Mouse (Mus musculus): ENCODE results near the gene Pnn. TPM values are rescaled to one million over a fixed set of nuclear protein-coding genes. Genes with fewer than 3 reads are reported as not detected.

Gene Pnn
- polyA plus RNA-seq, 1 experiment from 2014 or later = 120 TPM

- Histone ChIP-seq H3K4me3 (replicated peaks) (no peak overlapping the region), H3K4me1 (replicated peaks) (no peaks in the 10 kb centered on the region), H3K9me3 (no peaks in the 10 kb centered on the region), H3K27me3 (no peaks in the 10 kb centered on the region), H3K27ac (no peak overlapping the region), H3K9ac (replicated peaks) (no peak overlapping the region), H3K36me3 (no peaks in the 10 kb centered on the region), H3K4me2 (replicated peaks) (no peak overlapping the region)
- ATAC-seq = no peak
- 85% methylated on average over 4 of the region's 4 CpGs for WGBS
Measured at GRCm38 (mm10) chr12:59080461-59080860, 13.8 kb downstream of the Pnn start.

DNA sequence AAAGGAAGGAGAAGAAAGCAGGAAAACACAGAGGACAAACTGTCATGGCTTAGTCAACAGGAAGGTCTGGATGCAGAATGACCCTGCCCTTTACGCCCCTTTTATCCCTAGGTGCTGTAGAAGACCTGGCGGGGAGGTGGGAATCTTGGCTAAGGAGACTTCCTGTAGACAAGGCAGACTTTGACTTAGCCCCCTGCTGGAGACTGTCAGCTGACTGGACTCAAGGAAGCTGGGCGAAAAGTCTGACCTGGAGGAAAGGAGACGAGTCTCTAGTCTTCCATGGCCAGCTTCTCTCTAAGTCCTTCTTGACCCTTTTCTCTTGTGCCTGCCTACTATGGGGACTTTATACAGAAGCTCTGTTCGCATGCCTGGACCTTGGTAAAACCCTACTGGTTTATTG is 17.8 kb downstream of the Pnn start:
- Histone ChIP-seq H3K4me1 (replicated peaks) (no peaks in the 10 kb centered on the region), H3K27ac (no peak overlapping the region), H3K9ac (replicated peaks) (no peak overlapping the region), H3K4me3 (replicated peaks) (no peak overlapping the region), H3K9me3 (no peaks in the 10 kb centered on the region), H3K36me3 (no peaks in the 10 kb centered on the region), H3K27me3 (no peaks in the 10 kb centered on the region), H3K4me2 (replicated peaks) (no peak overlapping the region)
- WGBS = 75% methylated on average over 5 of the region's 5 CpGs
- no peak for ATAC-seq

DNA sequence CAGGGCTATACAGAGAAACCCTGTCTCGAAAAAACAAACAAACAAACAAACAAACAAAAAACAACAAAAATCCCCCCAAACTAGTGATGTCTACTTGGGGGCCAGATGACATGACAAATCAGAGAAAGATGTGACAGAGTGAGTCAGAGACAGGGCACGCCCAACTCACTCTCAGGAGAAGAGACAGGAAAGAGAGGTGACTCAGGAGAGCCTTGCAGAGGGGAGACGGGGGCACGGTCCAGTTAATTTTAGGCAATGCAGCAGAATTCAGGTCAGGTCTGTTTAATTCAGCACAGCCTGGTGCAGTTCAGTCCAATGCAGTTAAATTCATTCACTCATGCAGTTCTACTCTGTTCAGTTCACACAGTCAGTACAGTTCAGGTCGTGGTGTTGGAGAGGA is 19.5 kb downstream of the Pnn start:
- ATAC-seq = no peak
- Histone ChIP-seq H3K9me3 (no peaks in the 10 kb centered on the region), H3K27me3 (no peaks in the 10 kb centered on the region), H3K4me1 (replicated peaks) (no peaks in the 10 kb centered on the region), H3K27ac (no peak overlapping the region), H3K4me2 (replicated peaks) (no peak overlapping the region), H3K4me3 (replicated peaks) (no peak overlapping the region), H3K9ac (replicated peaks) (no peak overlapping the region), H3K36me3 (no peaks in the 10 kb centered on the region)
- 83% methylated on average over 5 of the region's 5 CpGs for WGBS

- no peaks in the 10 kb centered on the region for H3K27me3 ChIP-seq
- H3K4me2 ChIP-seq (replicated peaks) = no peak overlapping the region
- no peaks in the 10 kb centered on the region for H3K36me3 ChIP-seq
- no peak overlapping the region for H3K27ac ChIP-seq
- no peaks in the 10 kb centered on the region for H3K4me1 ChIP-seq (replicated peaks)
- no peaks in the 10 kb centered on the region for H3K9me3 ChIP-seq
- H3K4me3 ChIP-seq (replicated peaks) = no peak overlapping the region
- no peak overlapping the region for H3K9ac ChIP-seq (replicated peaks)
- no peak for ATAC-seq
- 77% methylated on average over 2 of the region's 2 CpGs for WGBS
Measured at GRCm38 (mm10) chr12:59093543-59093942, 26.9 kb downstream of the Pnn start.

DNA sequence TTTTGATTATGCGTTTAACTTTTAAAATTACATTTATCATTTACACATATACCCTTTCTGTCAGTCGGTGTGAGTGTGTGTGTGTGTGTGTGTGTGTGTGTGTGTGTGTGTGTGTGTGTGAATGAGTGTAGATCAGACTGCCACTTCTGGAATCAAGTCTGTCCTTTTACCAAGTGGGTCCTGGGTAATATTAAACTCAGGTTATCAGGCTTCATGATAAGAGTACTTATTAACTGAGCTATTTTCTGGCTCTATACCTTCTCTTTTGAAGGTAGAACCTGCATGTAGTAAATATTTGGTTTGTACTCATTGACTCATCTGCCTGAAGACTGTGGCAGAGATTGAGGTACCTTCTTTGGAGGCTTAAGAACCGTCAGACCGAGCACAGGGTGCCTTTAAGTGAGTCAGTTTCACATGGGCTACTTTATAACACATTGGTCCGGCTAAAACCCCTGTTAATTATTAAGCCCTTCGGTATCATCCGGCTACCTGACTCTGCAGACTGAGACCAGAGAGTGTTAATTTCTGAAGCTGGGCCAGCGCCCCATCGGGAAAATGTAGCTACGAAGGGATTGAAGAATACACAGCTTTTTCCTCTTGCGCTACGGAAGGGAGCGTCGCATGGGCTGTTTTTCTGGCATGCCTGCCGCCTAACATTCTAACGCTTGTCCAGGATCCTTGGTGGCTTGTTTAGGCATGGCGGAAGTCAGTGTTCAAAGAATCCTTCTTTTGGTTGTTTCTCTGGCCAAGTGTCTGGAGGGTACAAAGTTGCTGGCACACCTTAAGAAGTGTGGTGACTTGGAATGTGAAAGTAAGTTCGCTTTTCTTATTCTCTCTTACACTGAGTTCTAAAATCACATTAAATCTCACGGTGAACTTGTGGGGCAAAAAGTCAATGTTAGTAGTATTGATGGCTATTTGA is 28.7 kb downstream of the Pnn start, which contains the start of gene Mia2:
Mia2 (plus strand) TSS at position 696 of the 922 bp plus-strand sequence.
- no peak for ATAC-seq
- no peaks in the 10 kb centered on the region for H3K36me3 ChIP-seq
- no peaks in the 10 kb centered on the region for H3K9me3 ChIP-seq
- no peaks in the 10 kb centered on the region for H3K4me1 ChIP-seq (replicated peaks)
- no peak within 1 kb of the TSS for H3K9ac ChIP-seq (replicated peaks)
- no peaks in the 10 kb centered on the region for H3K27me3 ChIP-seq
- no peak within 1 kb of the TSS for H3K27ac ChIP-seq
- H3K4me3 ChIP-seq (replicated peaks) = no peak within 1 kb of the TSS
- 87% methylated on average over 19 of the region's 19 CpGs for WGBS
- no peak within 1 kb of the TSS for H3K4me2 ChIP-seq (replicated peaks)

GRCm38 (mm10) chr12:59104771-59105170 is 38.1 kb downstream of the Pnn start:
- WGBS = 76% methylated on average over 5 of the region's 5 CpGs
- Histone ChIP-seq H3K4me1 (replicated peaks) (no peaks in the 10 kb centered on the region), H3K4me3 (replicated peaks) (no peak overlapping the region), H3K9ac (replicated peaks) (no peak overlapping the region), H3K4me2 (replicated peaks) (no peak overlapping the region), H3K9me3 (no peaks in the 10 kb centered on the region), H3K27me3 (no peaks in the 10 kb centered on the region), H3K36me3 (no peaks in the 10 kb centered on the region), H3K27ac (no peak overlapping the region)
- no peak for ATAC-seq

DNA sequence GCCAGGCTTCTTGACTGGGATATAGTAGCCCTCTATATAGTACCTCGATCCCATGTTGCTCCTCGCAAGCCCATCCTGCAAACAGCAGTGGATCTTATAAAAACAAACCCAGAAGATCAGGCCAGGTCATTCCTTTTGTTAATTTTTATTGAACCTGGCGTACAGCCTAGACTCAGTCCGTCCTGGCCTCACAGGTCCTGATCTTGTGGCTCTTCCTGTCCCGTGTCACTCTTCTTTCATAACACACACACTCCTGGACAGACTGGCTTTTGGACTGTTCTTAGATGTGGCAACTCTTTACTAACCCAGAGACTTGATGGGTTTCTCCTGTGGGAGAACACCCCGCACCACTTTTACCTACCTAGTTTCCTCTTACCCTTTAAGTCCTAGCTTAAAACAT is 39.2 kb downstream of the Pnn start:
- WGBS = 91% methylated on average over 6 of the region's 6 CpGs
- H3K4me3 ChIP-seq (replicated peaks) = no peak overlapping the region
- no peak overlapping the region for H3K9ac ChIP-seq (replicated peaks)
- no peaks in the 10 kb centered on the region for H3K4me1 ChIP-seq (replicated peaks)
- H3K27ac ChIP-seq = no peak overlapping the region
- no peaks in the 10 kb centered on the region for H3K27me3 ChIP-seq
- ATAC-seq = no peak
- H3K9me3 ChIP-seq = no peaks in the 10 kb centered on the region
- H3K36me3 ChIP-seq = no peaks in the 10 kb centered on the region
- no peak overlapping the region for H3K4me2 ChIP-seq (replicated peaks)

DNA sequence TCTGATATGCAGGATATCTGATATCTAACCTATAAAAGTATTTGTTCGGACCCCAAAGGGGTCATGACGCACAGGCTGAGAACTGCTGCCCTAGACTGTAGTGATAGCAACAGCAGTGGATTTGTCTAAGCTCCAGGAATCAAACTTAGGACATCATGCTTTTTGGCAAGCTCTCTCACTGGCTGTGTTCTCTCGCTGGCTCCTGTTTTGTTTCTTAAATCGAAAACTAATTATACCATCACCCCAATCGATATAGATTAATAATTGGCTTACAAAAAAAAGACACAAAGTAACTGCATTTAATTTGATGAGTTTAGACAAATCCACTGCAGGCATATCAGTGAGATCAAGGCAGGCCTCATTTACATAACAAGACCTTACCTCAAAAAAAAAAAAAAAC is 39.8 kb downstream of the Pnn start:
- H3K9ac ChIP-seq (replicated peaks) = no peak overlapping the region
- no peaks in the 10 kb centered on the region for H3K9me3 ChIP-seq
- no peak overlapping the region for H3K27ac ChIP-seq
- H3K27me3 ChIP-seq = no peaks in the 10 kb centered on the region
- no peak overlapping the region for H3K4me3 ChIP-seq (replicated peaks)
- no peak for ATAC-seq
- H3K4me2 ChIP-seq (replicated peaks) = no peak overlapping the region
- H3K4me1 ChIP-seq (replicated peaks) = no peaks in the 10 kb centered on the region
- WGBS = 90% methylated on average over 5 of the region's 5 CpGs
- no peaks in the 10 kb centered on the region for H3K36me3 ChIP-seq

DNA sequence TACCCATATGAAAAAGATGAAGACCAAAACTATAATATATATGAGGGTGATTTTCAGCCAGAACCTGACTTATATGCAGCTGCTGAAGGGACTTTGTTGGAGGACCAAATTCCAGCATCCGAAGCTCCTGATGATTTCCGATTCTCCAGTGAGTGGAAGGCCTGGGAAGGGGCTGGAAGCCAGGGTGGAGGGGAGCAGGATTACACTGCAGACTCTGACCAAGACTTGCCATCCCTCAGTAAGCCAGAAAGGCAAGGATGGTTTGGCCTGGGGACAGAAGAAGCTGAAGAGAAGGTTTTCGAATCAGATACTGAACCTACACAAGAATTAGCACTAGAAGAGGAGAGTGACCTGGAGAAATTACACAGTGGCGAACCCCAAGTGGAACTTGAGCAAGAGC is 41.2 kb downstream of the Pnn start:
- Histone ChIP-seq H3K27ac (no peak overlapping the region), H3K27me3 (no peaks in the 10 kb centered on the region), H3K4me2 (replicated peaks) (no peak overlapping the region), H3K9ac (replicated peaks) (no peak overlapping the region), H3K4me3 (replicated peaks) (no peak overlapping the region), H3K9me3 (no peaks in the 10 kb centered on the region), H3K36me3 (no peaks in the 10 kb centered on the region), H3K4me1 (replicated peaks) (no peaks in the 10 kb centered on the region)
- ATAC-seq = no peak
- 92% methylated on average over 4 of the region's 4 CpGs for WGBS

- no peak overlapping the region for H3K27ac ChIP-seq
- H3K36me3 ChIP-seq = no peaks in the 10 kb centered on the region
- no peak overlapping the region for H3K9ac ChIP-seq (replicated peaks)
- no peak overlapping the region for H3K4me2 ChIP-seq (replicated peaks)
- ATAC-seq = no peak
- no peaks in the 10 kb centered on the region for H3K27me3 ChIP-seq
- H3K4me3 ChIP-seq (replicated peaks) = no peak overlapping the region
- H3K4me1 ChIP-seq (replicated peaks) = no peaks in the 10 kb centered on the region
- WGBS = 95% methylated on average over 3 of the region's 3 CpGs
- H3K9me3 ChIP-seq = no peaks in the 10 kb centered on the region
Measured at GRCm38 (mm10) chr12:59117184-59117583, 50.5 kb downstream of the Pnn start.
